Mouse (Mus musculus) hindbrain, embryonic 11.5 days (tissue): Measurements from ENCODE around the gene 4921507P07Rik. TPM values are rescaled to one million over a fixed set of nuclear protein-coding genes. Genes with fewer than 3 reads are reported as not detected.

Experiments
- ATAC-seq: fragments of 200-750 bp; cut with Nextera tagmentation; 2 replicates; pipeline ENCODE4 v1.8.0; 2017; ENCODE audit warnings: mild to moderate bottlenecking, moderate TSS enrichment, moderate library complexity; ENCODE audit not compliant: low FRiP score
- DNase-seq: peaks from one replicate; pipeline ENCODE4 v3.0.0-alpha.2; 2015; ENCODE audit warnings: low spot score
- H3K27ac ChIP-seq: fragments of 300-500 bp; sonication (generic); 2 replicates; pipeline ENCODE4 v1.5.1; 2014; ENCODE audit warnings: mild to moderate bottlenecking, low read depth, low read length
- H3K27me3 ChIP-seq: fragments of 300-500 bp; sonication (generic); 2 replicates; pipeline ENCODE4 v1.6.1; 2014; ENCODE audit warnings: mild to moderate bottlenecking, low read length, moderate library complexity, mixed read lengths; ENCODE audit not compliant: control insufficient read depth, insufficient read depth
- H3K36me3 ChIP-seq: fragments of 300-500 bp; sonication (generic); 2 replicates; pipeline ENCODE4 v1.6.1; 2014; ENCODE audit warnings: mild to moderate bottlenecking, low read length, moderate library complexity, mixed read lengths; ENCODE audit not compliant: control insufficient read depth, insufficient read depth
- H3K4me1 ChIP-seq: fragments of 300-500 bp; sonication (generic); replicated peaks from 2 replicates; pipeline ENCODE4 v1.6.1; 2014; ENCODE audit warnings: low read length, mixed read lengths; ENCODE audit not compliant: control insufficient read depth, insufficient read depth
- H3K4me2 ChIP-seq: fragments of 300-500 bp; sonication (generic); replicated peaks from 2 replicates; pipeline ENCODE4 v1.6.1; 2014; ENCODE audit warnings: mild to moderate bottlenecking, low read depth, low read length
- H3K4me3 ChIP-seq: fragments of 300-500 bp; sonication (generic); 2 replicates; pipeline ENCODE4 v1.5.1; 2014; ENCODE audit warnings: low read depth, low read length
- H3K9ac ChIP-seq: fragments of 300-500 bp; sonication (generic); 2 replicates; pipeline ENCODE4 v1.6.1; 2014; ENCODE audit warnings: low read depth, low read length
- H3K9me3 ChIP-seq: fragments of 300-500 bp; sonication (generic); 2 replicates; pipeline ENCODE4 v1.6.1; 2016; ENCODE audit warnings: low read length; ENCODE audit not compliant: control insufficient read depth
- WGBS: fragments of 180-500 bp; shearing (Covaris S2); extraction: QIAGEN DNeasy Blood & Tissue Kit; methylation state at CpG from one replicate; pipeline ENCODE4 v1.1.7; 2014; 5-methylcytosine and 5-hydroxymethylcytosine counted together
- polyA plus RNA-seq: library from polyadenylated mRNA; unstranded; fragments of >200 nt; fragmentation: Nextera tagmentation; extraction: Ambion mirVana; gene quantifications from 2 replicates; pipeline ENCODE4 v1.2.1, GENCODE M21; 2014

Gene 4921507P07Rik
- polyA plus RNA-seq, 1 experiment from 2014 or later = 1.1 TPM

DNA sequence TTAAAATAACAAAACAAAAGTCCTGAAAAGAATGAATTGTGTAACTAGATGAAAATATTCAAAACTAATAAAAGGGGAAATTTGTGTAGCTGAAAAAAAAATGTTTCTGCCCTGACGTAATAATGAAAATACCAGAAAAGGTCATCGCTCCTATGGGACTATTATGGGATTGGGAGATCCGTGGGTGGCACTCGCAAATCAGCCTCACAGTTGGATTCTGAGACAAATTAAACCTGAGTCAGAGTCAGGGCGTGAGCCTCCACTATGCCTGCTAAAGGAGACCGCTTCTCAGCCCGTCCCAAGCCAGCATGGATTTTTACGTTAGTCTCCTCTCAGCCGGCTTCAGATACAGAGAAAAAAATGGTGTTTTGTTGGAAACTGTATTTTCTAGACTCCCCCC, 69.0 kb downstream of the 4921507P07Rik start:
- Histone ChIP-seq H3K4me3 (no peak overlapping the region), H3K36me3 (no peaks in the 10 kb centered on the region), H3K4me1 (no peaks in the 10 kb centered on the region), H3K27ac (no peak overlapping the region), H3K27me3 (no peaks in the 10 kb centered on the region), H3K4me2 (no peak overlapping the region), H3K9ac (no peak overlapping the region), H3K9me3 (no peaks in the 10 kb centered on the region)
- ATAC-seq = no peak
- DNase-seq = no peak
- 66% methylated on average over 9 of the region's 9 CpGs for WGBS

GRCm38 (mm10) chr6:50526597-50527024, 69.8 kb downstream of the 4921507P07Rik start:
- no peaks in the 10 kb centered on the region for H3K4me1 ChIP-seq
- no peaks in the 10 kb centered on the region for H3K36me3 ChIP-seq
- H3K27ac ChIP-seq = no peak overlapping the region
- ATAC-seq (no peak), DNase-seq (peak; percentile 79)
- H3K4me3 ChIP-seq = no peak overlapping the region
- no peaks in the 10 kb centered on the region for H3K9me3 ChIP-seq
- H3K9ac ChIP-seq = no peak overlapping the region
- H3K27me3 ChIP-seq = no peaks in the 10 kb centered on the region
- H3K4me2 ChIP-seq = no peak overlapping the region
- 29% methylated on average over 7 of the region's 7 CpGs for WGBS

DNA sequence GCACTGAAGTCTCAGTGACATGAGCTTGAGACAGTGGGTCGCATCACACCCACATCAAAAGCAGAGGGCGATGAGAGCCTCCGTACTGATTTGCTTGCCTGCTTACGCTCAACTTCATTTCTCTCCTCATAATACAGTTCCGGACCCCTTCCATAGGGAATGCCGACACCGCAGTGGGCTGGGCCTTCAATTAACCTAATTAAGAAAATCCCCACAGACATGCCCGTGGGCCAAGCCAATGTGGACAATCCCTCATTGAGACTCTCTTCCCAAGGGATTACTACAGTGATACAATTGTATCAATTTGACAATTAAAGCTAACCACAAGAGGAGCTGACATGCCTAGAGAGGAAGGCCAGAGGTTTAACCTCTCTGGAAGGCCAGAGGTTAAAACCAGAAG, 70.6 kb downstream of the 4921507P07Rik start:
- Histone ChIP-seq H3K4me2 (no peak overlapping the region), H3K9ac (no peak overlapping the region), H3K36me3 (no peaks in the 10 kb centered on the region), H3K27ac (no peak overlapping the region), H3K27me3 (no peaks in the 10 kb centered on the region), H3K4me3 (no peak overlapping the region), H3K9me3 (no peaks in the 10 kb centered on the region), H3K4me1 (no peaks in the 10 kb centered on the region)
- no peak for ATAC-seq
- DNase-seq = no peak
- WGBS = 82% methylated on average over 8 of the region's 8 CpGs

- no peaks in the 10 kb centered on the region for H3K27me3 ChIP-seq
Observed at GRCm38 (mm10) chr6:50524261-50524896, 72.1 kb downstream of the 4921507P07Rik start.

More at GRCm38 (mm10) chr6:50524261-50524896, 72.1 kb downstream of the 4921507P07Rik start:
- no peak overlapping the region for H3K4me2 ChIP-seq
- no peaks in the 10 kb centered on the region for H3K36me3 ChIP-seq
- no peaks in the 10 kb centered on the region for H3K9me3 ChIP-seq
- DNase-seq = no peak
- no peaks in the 10 kb centered on the region for H3K4me1 ChIP-seq
- no peak overlapping the region for H3K9ac ChIP-seq
- ATAC-seq = no peak
- no peak overlapping the region for H3K4me3 ChIP-seq
- 92% methylated on average over 10 of the region's 10 CpGs for WGBS
- H3K27ac ChIP-seq = no peak overlapping the region

Other genes with a start within 250 kb of the 4921507P07Rik start
- 4.7 and 7.2 TPM in 2 replicates for gene Osbpl3, start 140.4 kb downstream of the 4921507P07Rik start, polyA plus RNA-seq
- 75.6 and 75.9 TPM in 2 replicates for gene Cycs, start 30.1 kb downstream of the 4921507P07Rik start, polyA plus RNA-seq
- gene Npvf, start 57.8 kb upstream of the 4921507P07Rik start, polyA plus RNA-seq = not detected in 2 replicates